Mouse (Mus musculus): ENCODE results near the gene Dock1.

DNA sequence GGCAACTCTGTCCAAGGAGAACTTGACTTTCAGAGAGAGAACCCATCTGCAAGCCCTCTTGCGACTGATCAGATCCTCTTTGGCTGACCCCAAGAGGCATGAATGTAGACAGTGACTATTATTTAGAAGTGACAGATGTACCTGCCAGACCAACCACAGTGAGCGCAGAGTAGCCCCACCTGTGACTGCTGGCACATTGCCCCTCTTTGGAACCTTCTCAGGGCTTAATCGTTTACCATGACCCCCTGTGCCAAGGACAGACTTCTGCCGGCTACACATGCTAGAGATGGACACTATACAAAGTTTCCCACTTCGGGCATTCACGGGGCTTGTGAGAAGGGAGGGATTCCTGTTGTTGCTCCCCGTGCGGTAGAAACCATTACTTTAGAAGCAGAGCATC is 413.0 kb downstream of the Dock1 start:
- TF ChIP-seq CTCF (IDR thresholded peaks at IDR 0.05; ENCODE audit: extremely low read depth, insufficient read depth, low read length) = no peak
- TF ChIP-seq POLR2A (IDR thresholded peaks at IDR 0.05; ENCODE audit: extremely low read depth, insufficient read depth, low read length) = no peak
